Mouse (Mus musculus): Measurements from ENCODE around the gene Dhcr7. TPM values are rescaled to one million over a fixed set of nuclear protein-coding genes. Genes with fewer than 3 reads are reported as not detected.
A peak's percentile ranks its signal among the peaks of the same experiment; 100 is the strongest.

The Dhcr7 gene
- polyA plus RNA-seq, 1 experiment from 2014 or later: 29.1 TPM

DNA sequence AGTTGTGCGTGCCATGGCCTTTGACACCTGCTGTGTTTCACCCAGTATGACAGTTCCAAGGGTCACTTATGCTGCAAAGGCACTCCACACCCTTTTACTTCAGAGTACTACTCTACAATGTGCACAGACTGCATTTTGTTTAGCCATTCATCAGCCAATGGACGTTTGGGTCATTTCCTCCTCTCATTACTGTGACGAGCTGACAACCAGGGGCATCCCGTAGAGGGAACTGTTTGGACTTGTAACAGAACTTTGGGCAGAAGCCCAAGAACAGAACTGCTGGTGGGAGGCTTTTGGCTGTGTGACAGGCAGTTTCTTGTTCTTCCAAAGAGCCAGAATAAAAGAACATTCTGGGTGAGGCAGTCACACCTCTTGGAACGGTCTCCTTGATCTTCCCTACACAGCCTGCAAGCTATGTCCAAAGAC, 17.7 kb upstream of the Dhcr7 start:
- Histone ChIP-seq H3K9me3 (replicated peaks) (no peaks in the 10 kb centered on the region), H3K4me3 (no peak overlapping the region), H3K27me3 (replicated peaks) (no peaks in the 10 kb centered on the region), H3K4me1 (replicated peaks) (no peaks in the 10 kb centered on the region), H3K36me3 (peaks cover 91% of the 10 kb centered on the region), H3K27ac (ENCODE audit: poor library complexity, severe bottlenecking) (no peak overlapping the region), H3K9ac (no peak overlapping the region), H3K4me2 (no peak overlapping the region)
- WGBS: 68% methylated on average over 5 of the region's 5 CpGs
- ATAC-seq (ENCODE audit: insufficient number of reproducible peaks, low FRiP score): no peak

DNA sequence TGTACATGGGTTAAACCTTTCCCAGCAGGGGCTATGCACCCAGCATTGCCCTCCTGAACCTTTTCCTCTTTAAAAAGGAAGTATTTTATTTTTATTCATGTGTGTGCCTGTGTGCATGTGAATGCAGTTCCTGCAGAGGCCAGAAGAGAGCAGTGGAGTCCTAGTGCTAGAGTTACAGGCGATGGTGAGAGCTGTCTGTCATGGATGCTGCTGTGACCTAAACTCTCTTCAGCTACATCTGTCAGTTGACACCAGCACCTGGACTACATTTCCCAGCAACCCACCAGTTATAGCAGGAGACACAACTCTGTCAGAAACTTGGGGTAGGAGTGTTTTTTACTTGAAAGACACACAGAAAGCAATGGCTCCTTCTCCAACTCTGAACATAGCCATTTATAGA, 14.0 kb upstream of the Dhcr7 start:
- H3K36me3 ChIP-seq: peaks cover 92% of the 10 kb centered on the region
- no peaks in the 10 kb centered on the region for H3K4me1 ChIP-seq (replicated peaks)
- H3K4me3 ChIP-seq: no peak overlapping the region
- H3K9ac ChIP-seq: no peak overlapping the region
- 46% methylated on average over 1 of the region's 1 CpGs for WGBS
- H3K4me2 ChIP-seq: no peak overlapping the region
- H3K9me3 ChIP-seq (replicated peaks): no peaks in the 10 kb centered on the region
- no peak for ATAC-seq (ENCODE audit: insufficient number of reproducible peaks, low FRiP score)
- H3K27me3 ChIP-seq (replicated peaks): no peaks in the 10 kb centered on the region
- H3K27ac ChIP-seq (ENCODE audit: poor library complexity, severe bottlenecking): no peak overlapping the region

DNA sequence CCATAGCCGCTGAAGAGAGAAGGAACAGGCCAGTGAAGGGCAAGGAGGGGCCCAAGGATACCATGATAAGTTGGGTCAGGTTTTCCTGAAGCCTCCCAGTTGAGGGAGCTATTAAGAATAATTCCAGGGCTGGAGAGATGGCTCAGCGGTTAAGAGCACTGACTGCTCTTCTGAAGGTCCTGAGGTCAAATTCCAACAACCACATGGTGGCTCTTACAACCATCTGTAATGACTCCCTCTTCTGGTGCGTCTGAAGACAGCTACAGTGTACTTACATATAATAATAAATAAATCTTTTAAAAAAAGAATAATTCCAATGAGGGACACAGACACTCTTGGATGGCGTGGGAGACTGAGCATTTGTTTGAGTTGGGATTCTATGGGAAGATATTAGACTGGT, 3.7 kb upstream of the Dhcr7 start:
- H3K27me3 ChIP-seq (replicated peaks): no peaks in the 10 kb centered on the region
- H3K27ac ChIP-seq (ENCODE audit: poor library complexity, severe bottlenecking): no peak overlapping the region
- no peak overlapping the region for H3K4me2 ChIP-seq
- no peak overlapping the region for H3K9ac ChIP-seq
- H3K4me3 ChIP-seq: no peak overlapping the region
- H3K9me3 ChIP-seq (replicated peaks): no peaks in the 10 kb centered on the region
- H3K4me1 ChIP-seq (replicated peaks): peaks cover 15% of the 10 kb centered on the region
- ATAC-seq (ENCODE audit: insufficient number of reproducible peaks, low FRiP score): no peak
- peaks cover 42% of the 10 kb centered on the region for H3K36me3 ChIP-seq
- 69% methylated on average over 4 of the region's 4 CpGs for WGBS

GRCm38 (mm10) chr7:143821241-143821640, 1.7 kb upstream of the Dhcr7 start:
- 76% methylated on average over 2 of the region's 2 CpGs for WGBS
- no peak for ATAC-seq (ENCODE audit: insufficient number of reproducible peaks, low FRiP score)
- H3K9me3 ChIP-seq (replicated peaks): no peaks in the 10 kb centered on the region
- H3K4me3 ChIP-seq: no peak overlapping the region
- H3K27me3 ChIP-seq (replicated peaks): no peaks in the 10 kb centered on the region
- H3K4me2 ChIP-seq: no peak overlapping the region
- no peak overlapping the region for H3K27ac ChIP-seq (ENCODE audit: poor library complexity, severe bottlenecking)
- no peak overlapping the region for H3K9ac ChIP-seq
- H3K36me3 ChIP-seq: peaks cover 24% of the 10 kb centered on the region
- H3K4me1 ChIP-seq (replicated peaks): peaks cover 15% of the 10 kb centered on the region

DNA sequence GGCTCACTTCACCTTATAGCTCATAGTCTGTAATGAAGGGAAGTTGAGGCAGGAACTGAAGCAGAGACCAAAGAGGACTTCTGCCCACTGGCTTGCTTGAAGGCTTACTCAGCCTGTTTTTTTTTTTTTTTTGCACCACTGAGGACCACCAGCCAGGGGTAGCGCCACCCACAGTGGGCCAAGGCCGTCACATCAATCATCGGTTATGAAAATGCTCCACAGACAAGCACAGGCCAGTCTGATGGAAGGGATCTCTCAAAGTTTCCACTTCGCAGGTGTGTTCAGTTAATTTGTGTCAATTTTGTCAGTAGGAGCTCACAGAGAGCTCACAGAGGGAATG, 291 bp downstream of the Dhcr7 start:
- peak overlapping the region; percentile 78 for H3K27ac ChIP-seq (ENCODE audit: poor library complexity, severe bottlenecking)
- H3K4me2 ChIP-seq: peak overlapping the region; percentile 81
- H3K9me3 ChIP-seq (replicated peaks): no peaks in the 10 kb centered on the region
- no peak for ATAC-seq (ENCODE audit: insufficient number of reproducible peaks, low FRiP score)
- peaks cover 15% of the 10 kb centered on the region for H3K4me1 ChIP-seq (replicated peaks)
- 76% methylated on average over 4 of the region's 4 CpGs for WGBS
- no peaks in the 10 kb centered on the region for H3K27me3 ChIP-seq (replicated peaks)
- H3K4me3 ChIP-seq: peak overlapping the region; percentile 62
- H3K9ac ChIP-seq: peak overlapping the region; percentile 52
- H3K36me3 ChIP-seq: peaks cover 10% of the 10 kb centered on the region

GRCm38 (mm10) chr7:143826985-143827384, 4.0 kb downstream of the Dhcr7 start:
- Histone ChIP-seq H3K36me3 (no peaks in the 10 kb centered on the region), H3K9ac (no peak overlapping the region), H3K4me2 (no peak overlapping the region), H3K9me3 (replicated peaks) (no peaks in the 10 kb centered on the region), H3K4me3 (no peak overlapping the region), H3K4me1 (replicated peaks) (peaks cover 14% of the 10 kb centered on the region), H3K27me3 (replicated peaks) (no peaks in the 10 kb centered on the region), H3K27ac (ENCODE audit: poor library complexity, severe bottlenecking) (no peak overlapping the region)
- ATAC-seq (ENCODE audit: insufficient number of reproducible peaks, low FRiP score): no peak
- WGBS: 82% methylated on average over 2 of the region's 2 CpGs

- Histone ChIP-seq H3K9ac (peak overlapping the region; percentile 84), H3K4me2 (peak overlapping the region; percentile 91), H3K9me3 (replicated peaks) (no peaks in the 10 kb centered on the region), H3K36me3 (no peaks in the 10 kb centered on the region; the same call in 1 of the 2 replicates), H3K4me3 (peak overlapping the region; percentile 79), H3K27ac (ENCODE audit: poor library complexity, severe bottlenecking) (peak overlapping the region; percentile 93), H3K27me3 (replicated peaks) (no peaks in the 10 kb centered on the region), H3K4me1 (replicated peaks) (peaks cover 21% of the 10 kb centered on the region)
- ATAC-seq (ENCODE audit: insufficient number of reproducible peaks, low FRiP score): peak; percentile 98
- 0% methylated on average over 37 of the region's 37 CpGs for WGBS
Observed at GRCm38 (mm10) chr7:143829504-143830331, 6.8 kb downstream of the Dhcr7 start.

DNA sequence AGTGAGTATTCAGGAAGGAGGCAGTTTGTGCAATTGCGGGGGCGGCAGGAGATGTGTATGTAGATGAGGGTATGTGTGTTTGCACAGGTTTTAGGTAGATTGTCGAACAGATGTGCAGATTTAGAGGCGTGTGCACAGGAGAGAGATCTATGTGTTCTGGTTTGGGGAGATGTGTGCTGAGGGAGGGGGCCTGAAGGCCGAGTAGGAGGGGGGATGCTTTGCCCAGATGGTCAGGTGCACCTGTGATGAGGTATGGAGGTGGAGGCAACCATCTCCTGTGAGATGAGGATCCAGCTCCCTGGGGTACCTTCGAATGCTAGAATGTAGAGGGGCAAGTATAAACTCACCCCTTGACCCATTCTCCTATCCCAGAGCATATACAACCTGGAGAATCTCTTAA, 7.5 kb downstream of the Dhcr7 start:
- WGBS: 15% methylated on average over 6 of the region's 6 CpGs
- peaks cover 28% of the 10 kb centered on the region for H3K4me1 ChIP-seq (replicated peaks)
- peak overlapping the region; percentile 91 for H3K4me2 ChIP-seq
- no peaks in the 10 kb centered on the region for H3K9me3 ChIP-seq (replicated peaks)
- no peak overlapping the region for H3K27ac ChIP-seq (ENCODE audit: poor library complexity, severe bottlenecking)
- no peak for ATAC-seq (ENCODE audit: insufficient number of reproducible peaks, low FRiP score)
- H3K27me3 ChIP-seq (replicated peaks): no peaks in the 10 kb centered on the region
- peak overlapping the region; percentile 79 for H3K4me3 ChIP-seq
- peak overlapping the region; percentile 75 for H3K9ac ChIP-seq
- H3K36me3 ChIP-seq: no peaks in the 10 kb centered on the region; the same call in 1 of the 2 replicates

DNA sequence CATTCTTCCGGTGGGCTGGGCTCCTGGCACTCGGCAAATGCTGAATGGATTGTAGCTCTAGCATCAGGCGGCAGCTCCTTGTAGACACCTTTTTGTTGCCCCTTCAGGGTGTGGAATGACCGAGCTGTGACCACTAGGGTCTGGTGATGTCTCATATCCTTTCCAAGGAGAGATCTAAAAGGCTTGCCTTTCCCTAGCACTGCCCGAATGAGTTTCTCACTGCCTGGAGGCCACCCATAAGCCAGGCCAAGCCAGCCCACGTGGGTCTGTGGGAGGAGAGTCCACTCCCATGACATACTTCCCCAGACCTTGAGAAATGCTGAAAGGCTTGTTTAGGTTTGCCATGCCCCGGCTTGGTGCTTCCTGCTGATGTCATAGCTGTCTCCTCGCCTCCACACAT, 9.3 kb downstream of the Dhcr7 start:
- H3K4me2 ChIP-seq: no peak overlapping the region
- ATAC-seq (ENCODE audit: insufficient number of reproducible peaks, low FRiP score): no peak
- peaks cover 37% of the 10 kb centered on the region for H3K4me1 ChIP-seq (replicated peaks)
- no peak overlapping the region for H3K27ac ChIP-seq (ENCODE audit: poor library complexity, severe bottlenecking)
- peaks cover 5% of the 10 kb centered on the region for H3K36me3 ChIP-seq
- H3K4me3 ChIP-seq: no peak overlapping the region
- no peak overlapping the region for H3K9ac ChIP-seq
- H3K9me3 ChIP-seq (replicated peaks): no peaks in the 10 kb centered on the region
- 79% methylated on average over 8 of the region's 8 CpGs for WGBS
- H3K27me3 ChIP-seq (replicated peaks): no peaks in the 10 kb centered on the region

DNA sequence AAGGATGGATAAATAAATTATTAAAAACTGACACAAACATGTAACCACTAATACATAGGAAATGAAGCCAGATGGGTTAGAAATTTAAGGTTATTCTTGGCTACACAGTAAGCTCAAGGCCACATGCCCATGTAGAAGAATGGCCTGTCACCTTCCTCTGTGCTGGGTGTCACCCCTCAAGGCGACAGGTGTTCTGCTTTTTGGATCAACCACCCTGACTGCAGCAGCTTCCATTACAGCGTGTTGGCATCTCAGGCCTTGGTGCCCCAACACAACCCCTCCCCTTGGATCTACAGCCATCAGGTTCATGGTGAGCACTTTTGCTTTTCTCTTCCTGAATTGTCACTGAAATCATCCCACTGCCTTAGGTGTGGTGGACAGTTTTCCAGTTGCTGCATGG, 9.7 kb downstream of the Dhcr7 start:
- Histone ChIP-seq H3K4me3 (no peak overlapping the region), H3K4me2 (no peak overlapping the region), H3K36me3 (peaks cover 9% of the 10 kb centered on the region), H3K27ac (ENCODE audit: poor library complexity, severe bottlenecking) (no peak overlapping the region), H3K9ac (no peak overlapping the region), H3K4me1 (replicated peaks) (peaks cover 37% of the 10 kb centered on the region), H3K27me3 (replicated peaks) (no peaks in the 10 kb centered on the region), H3K9me3 (replicated peaks) (no peaks in the 10 kb centered on the region)
- no peak for ATAC-seq (ENCODE audit: insufficient number of reproducible peaks, low FRiP score)
- WGBS: 90% methylated on average over 2 of the region's 2 CpGs

DNA sequence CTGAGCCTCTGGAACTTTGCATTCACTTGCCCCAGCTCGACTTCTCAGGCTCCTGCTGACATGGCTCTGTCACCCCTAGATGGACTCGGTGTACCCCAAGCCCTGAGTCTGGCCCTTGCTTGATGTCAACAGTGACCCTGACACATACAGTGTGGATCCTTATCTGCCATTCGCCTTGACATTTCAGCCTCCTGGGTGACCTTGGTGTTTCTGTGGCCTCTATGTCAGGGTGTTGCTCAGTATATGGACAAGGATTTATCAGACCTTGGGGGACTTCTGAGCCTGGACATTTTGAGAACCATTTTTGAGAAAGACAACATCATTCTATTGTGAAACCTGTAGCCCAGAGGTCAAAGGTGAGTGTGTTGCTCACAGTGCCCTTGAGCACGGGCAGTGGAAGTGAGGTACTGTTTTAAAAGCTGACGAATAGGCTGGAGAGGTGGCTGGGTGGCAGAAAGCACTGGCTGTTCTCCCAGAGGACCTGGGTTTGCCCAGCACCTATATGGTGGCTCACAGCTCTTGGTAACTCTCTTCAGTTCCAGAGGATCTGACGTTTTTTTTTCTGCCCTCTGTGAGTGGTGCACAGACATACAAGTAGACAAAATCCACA, 10.7 kb downstream of the Dhcr7 start:
- Histone ChIP-seq H3K4me2 (no peak overlapping the region), H3K36me3 (peaks cover 20% of the 10 kb centered on the region), H3K9me3 (replicated peaks) (no peaks in the 10 kb centered on the region), H3K9ac (no peak overlapping the region), H3K4me1 (replicated peaks) (peaks cover 37% of the 10 kb centered on the region), H3K27me3 (replicated peaks) (no peaks in the 10 kb centered on the region), H3K27ac (ENCODE audit: poor library complexity, severe bottlenecking) (no peak overlapping the region), H3K4me3 (no peak overlapping the region)
- no peak for ATAC-seq (ENCODE audit: insufficient number of reproducible peaks, low FRiP score)
- WGBS: 71% methylated on average over 6 of the region's 6 CpGs
